ENCODE assay signal across 10 mouse cellular contexts in the genomic region with DNA sequence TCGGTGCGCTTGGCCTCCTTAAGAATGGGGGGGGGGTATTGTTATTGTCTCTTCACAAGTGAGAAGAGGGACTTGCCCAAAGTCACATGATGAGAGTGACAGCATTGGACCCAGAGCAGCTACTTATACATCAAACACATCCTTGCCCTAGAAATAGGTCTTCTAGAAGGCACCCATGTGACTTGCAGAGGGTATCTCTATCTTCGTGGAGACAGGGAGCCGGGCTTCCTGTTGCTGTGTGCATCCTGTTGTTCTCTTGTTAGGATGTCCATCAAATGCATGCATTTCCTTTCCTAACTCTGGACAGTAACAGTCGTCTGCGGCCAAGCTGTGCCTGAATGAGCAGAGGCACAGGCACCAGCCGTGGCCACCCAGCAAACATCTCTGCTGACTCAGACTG. TPM values are rescaled to one million over a fixed set of nuclear protein-coding genes. Genes with fewer than 3 reads are reported as not detected.
A peak's percentile ranks its signal among the peaks of the same experiment; 100 is the strongest.
DNase-seq lines count a peak whose midpoint lies in the region; ATAC-seq lines count a peak whose summit lies in the region.
"Had no signal": no experiment of that assay in that cellular context is flagged by ENCODE, and none has a peak within 500 bp of the region (broad histone marks: within the 10 kb centered on the region; RNA-seq: fewer than 3 reads in every experiment).

No protein-coding gene starts in this region.

- peaks cover 13% of the 10 kb centered on the region for H3K4me1 ChIP-seq in hindbrain, embryonic 13.5 days (replicated peaks)
- peaks cover 11% of the 10 kb centered on the region for H3K4me1 ChIP-seq in hindbrain, embryonic 12.5 days
- no peaks in the 10 kb centered on the region for H3K4me1 ChIP-seq in hindbrain, embryonic 16.5 days (ENCODE audit: control insufficient read depth, insufficient read depth, low read depth, low read length)

- 0 out of 2 replicates have a peak overlapping the region, but pooled peaks have one; percentile 2 for H3K9ac ChIP-seq in hindbrain, embryonic 13.5 days
- H3K9ac ChIP-seq in hindbrain, embryonic 12.5 days: no peak overlapping the region
- no peak overlapping the region for H3K9ac ChIP-seq in hindbrain, embryonic 16.5 days (ENCODE audit: low read depth, low read length)
- H3K9ac ChIP-seq: intestine, embryonic 15.5 days; liver, embryonic 15.5 days had no signal

- no peaks in the 10 kb centered on the region for H3K36me3 ChIP-seq in hindbrain, embryonic 13.5 days
- H3K36me3 ChIP-seq in hindbrain, embryonic 12.5 days: no peaks in the 10 kb centered on the region
- H3K36me3 ChIP-seq in hindbrain, embryonic 16.5 days (ENCODE audit: control insufficient read depth, insufficient read depth, low read length): no peaks in the 10 kb centered on the region
- H3K36me3 ChIP-seq: intestine, embryonic 15.5 days; liver, embryonic 15.5 days had no signal

- H3K9me3 ChIP-seq in hindbrain, embryonic 13.5 days: no peaks in the 10 kb centered on the region
- no peaks in the 10 kb centered on the region for H3K9me3 ChIP-seq in hindbrain, embryonic 12.5 days (replicated peaks)
- H3K9me3 ChIP-seq in hindbrain, embryonic 16.5 days (ENCODE audit: control insufficient read depth, low read length): no peaks in the 10 kb centered on the region
- H3K9me3 ChIP-seq: intestine, embryonic 15.5 days; liver, embryonic 15.5 days had no signal

- H3K4me3 ChIP-seq in hindbrain, embryonic 13.5 days: no peak overlapping the region
- no peak overlapping the region for H3K4me3 ChIP-seq in hindbrain, embryonic 12.5 days
- no peak overlapping the region for H3K4me3 ChIP-seq in hindbrain, embryonic 16.5 days (ENCODE audit: low read length)
- H3K4me3 ChIP-seq: intestine, embryonic 15.5 days; liver, embryonic 15.5 days had no signal

- H3K4me2 ChIP-seq in hindbrain, embryonic 13.5 days: no peak overlapping the region
- no peak overlapping the region for H3K4me2 ChIP-seq in hindbrain, embryonic 12.5 days (replicated peaks)
- H3K4me2 ChIP-seq in hindbrain, embryonic 16.5 days (ENCODE audit: low read length): no peak overlapping the region
- H3K4me2 ChIP-seq: intestine, embryonic 15.5 days; liver, embryonic 15.5 days had no signal

- no peak overlapping the region; the same call in 1 of the 2 replicates for H3K27ac ChIP-seq in hindbrain, embryonic 13.5 days
- no peak overlapping the region for H3K27ac ChIP-seq in hindbrain, embryonic 12.5 days
- H3K27ac ChIP-seq in hindbrain, embryonic 16.5 days (ENCODE audit: low read depth, low read length): no peak overlapping the region
- H3K27ac ChIP-seq: intestine, embryonic 15.5 days had no signal

- H3K27me3 ChIP-seq in hindbrain, embryonic 13.5 days: no peaks in the 10 kb centered on the region
- no peaks in the 10 kb centered on the region for H3K27me3 ChIP-seq in hindbrain, embryonic 12.5 days
- H3K27me3 ChIP-seq in hindbrain, embryonic 16.5 days (replicated peaks; ENCODE audit: control insufficient read depth, insufficient read depth, low read length): no peaks in the 10 kb centered on the region
- H3K27me3 ChIP-seq: intestine, embryonic 15.5 days; liver, embryonic 15.5 days had no signal

- WGBS in hindbrain, embryonic 13.5 days: 67% methylated on average over 7 of the region's 7 CpGs
- 78% methylated on average over 7 of the region's 7 CpGs for WGBS in hindbrain, embryonic 12.5 days
- WGBS in hindbrain, embryonic 16.5 days: 70% methylated on average over 7 of the region's 7 CpGs

- peak; percentile 74 for DNase-seq in T-cell, adult 2 months (ENCODE audit: low spot score)
- peak; percentile 38 to 71 for DNase-seq in kidney, postnatal 25 days
- peak; percentile 32 to 47 for DNase-seq in lung, postnatal 4 days
- DNase-seq in urinary bladder, postnatal 10 days (ENCODE audit: low spot score): no peak
- no peak for DNase-seq in cerebellum, postnatal 25 days

- ATAC-seq in hindbrain, embryonic 13.5 days (ENCODE audit: low FRiP score): no peak
- ATAC-seq in hindbrain, embryonic 12.5 days (ENCODE audit: low FRiP score): no peak
- ATAC-seq in hindbrain, embryonic 16.5 days: no peak
- ATAC-seq: intestine, embryonic 15.5 days had no signal

RNA-seq across cellular contexts. Expression of a gene that starts 9.0 kb away (rescaled TPM):
- 55.8 and 60.9 TPM in 2 replicates for polyA plus RNA-seq in hindbrain, embryonic 13.5 days (2015; fragmentation: Nextera tagmentation; extraction: Ambion mirVana)
- polyA plus RNA-seq in hindbrain, embryonic 12.5 days (2016; fragmentation: Nextera tagmentation; extraction: Ambion mirVana): 50.2 and 54.1 TPM in 2 replicates
- 74.1 and 78.4 TPM in 2 replicates for polyA plus RNA-seq in hindbrain, embryonic 16.5 days (2015; fragmentation: Nextera tagmentation; extraction: Ambion mirVana)

RNA-seq across cellular contexts. Expression of a gene that starts 16.3 kb away (rescaled TPM):
- polyA plus RNA-seq in hindbrain, embryonic 13.5 days (2015; fragmentation: Nextera tagmentation; extraction: Ambion mirVana): 0.13 and 0.17 TPM in 2 replicates
- polyA plus RNA-seq in hindbrain, embryonic 12.5 days (2016; fragmentation: Nextera tagmentation; extraction: Ambion mirVana): 0.15 and 0.29 TPM in 2 replicates
- 0.09 and 0.10 TPM in 2 replicates for polyA plus RNA-seq in hindbrain, embryonic 16.5 days (2015; fragmentation: Nextera tagmentation; extraction: Ambion mirVana)

RNA-seq across cellular contexts. Expression of a gene that starts 34.7 kb away (rescaled TPM):
- 52.9 and 56.5 TPM in 2 replicates for polyA plus RNA-seq in hindbrain, embryonic 13.5 days (2015; fragmentation: Nextera tagmentation; extraction: Ambion mirVana)
- 55.6 and 60.2 TPM in 2 replicates for polyA plus RNA-seq in hindbrain, embryonic 12.5 days (2016; fragmentation: Nextera tagmentation; extraction: Ambion mirVana)
- polyA plus RNA-seq in hindbrain, embryonic 16.5 days (2015; fragmentation: Nextera tagmentation; extraction: Ambion mirVana): 64.7 and 66.8 TPM in 2 replicates

RNA-seq across cellular contexts. Expression of a gene that starts 37.9 kb away (rescaled TPM):
- polyA plus RNA-seq in hindbrain, embryonic 13.5 days (2015; fragmentation: Nextera tagmentation; extraction: Ambion mirVana): 109 and 112 TPM in 2 replicates
- polyA plus RNA-seq in hindbrain, embryonic 12.5 days (2016; fragmentation: Nextera tagmentation; extraction: Ambion mirVana): 152 and 154 TPM in 2 replicates
- polyA plus RNA-seq in hindbrain, embryonic 16.5 days (2015; fragmentation: Nextera tagmentation; extraction: Ambion mirVana): 98.2 and 103 TPM in 2 replicates

RNA-seq across cellular contexts. Expression of a gene that starts 52.0 kb away (rescaled TPM):
- polyA plus RNA-seq in hindbrain, embryonic 13.5 days (2015; fragmentation: Nextera tagmentation; extraction: Ambion mirVana): 39.5 and 41.2 TPM in 2 replicates
- 35.3 and 35.5 TPM in 2 replicates for polyA plus RNA-seq in hindbrain, embryonic 12.5 days (2016; fragmentation: Nextera tagmentation; extraction: Ambion mirVana)
- polyA plus RNA-seq in hindbrain, embryonic 16.5 days (2015; fragmentation: Nextera tagmentation; extraction: Ambion mirVana): 49.4 and 50.1 TPM in 2 replicates

Comparison
In these comparisons a context has a peak if more than half of its experiments do, and no peak if none do; other contexts are left out.
1. DNase-seq: peak in T-cell, adult 2 months (single experiment), kidney, postnatal 25 days (2 of 2) and lung, postnatal 4 days (2 of 2); none in urinary bladder, postnatal 10 days (single experiment) and cerebellum, postnatal 25 days (0 of 2).